Mouse (Mus musculus): ENCODE data around the gene Fam19a2. TPM values are rescaled to one million over a fixed set of nuclear protein-coding genes. Genes with fewer than 3 reads are reported as not detected.

Gene Fam19a2
- polyA plus RNA-seq, 1 experiment from 2014 or later: 0.22 TPM

DNA sequence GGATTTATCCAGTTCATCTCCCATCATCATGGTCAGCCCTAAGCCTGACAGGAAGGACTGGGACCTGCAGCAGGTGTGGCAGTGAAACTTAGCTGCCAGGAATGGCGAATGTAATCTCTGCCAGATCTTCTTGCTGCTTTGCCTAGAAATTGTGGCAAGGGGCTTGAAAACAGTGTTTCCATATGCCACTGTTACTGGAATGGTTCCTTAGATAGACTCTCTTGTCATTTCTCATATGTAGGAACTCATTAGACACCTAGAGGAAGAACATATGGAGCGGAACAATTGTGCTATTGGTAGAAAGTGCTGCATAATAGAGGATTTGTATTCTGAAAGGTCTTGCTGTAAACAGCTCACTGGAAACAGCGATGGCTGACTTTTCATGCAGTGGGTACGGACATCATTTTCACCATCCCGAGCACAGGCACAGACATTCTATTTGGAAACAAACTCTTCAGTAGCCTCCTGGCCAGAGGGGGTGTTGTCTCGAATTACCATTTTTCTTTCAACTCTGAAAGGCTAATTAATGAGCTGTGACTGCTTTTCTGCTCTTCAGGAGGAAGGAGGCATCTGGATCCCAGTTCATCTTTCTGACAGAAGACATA lies 488.0 kb downstream of the Fam19a2 start:
- H3K27ac ChIP-seq: no peak overlapping the region
- H3K4me3 ChIP-seq (replicated peaks): no peak overlapping the region
- 44% methylated on average over 6 of the region's 6 CpGs for WGBS (ENCODE audit: insufficient replicate concordance)
- H3K9me3 ChIP-seq (replicated peaks): no peaks in the 10 kb centered on the region
- DNase-seq (no peak), ATAC-seq (ENCODE audit: low read depth) (no peak)
- H3K4me2 ChIP-seq: no peak overlapping the region
- H3K9ac ChIP-seq: no peak overlapping the region
- no peaks in the 10 kb centered on the region for H3K27me3 ChIP-seq
- H3K4me1 ChIP-seq (replicated peaks): no peaks in the 10 kb centered on the region
- H3K36me3 ChIP-seq: no peaks in the 10 kb centered on the region

DNA sequence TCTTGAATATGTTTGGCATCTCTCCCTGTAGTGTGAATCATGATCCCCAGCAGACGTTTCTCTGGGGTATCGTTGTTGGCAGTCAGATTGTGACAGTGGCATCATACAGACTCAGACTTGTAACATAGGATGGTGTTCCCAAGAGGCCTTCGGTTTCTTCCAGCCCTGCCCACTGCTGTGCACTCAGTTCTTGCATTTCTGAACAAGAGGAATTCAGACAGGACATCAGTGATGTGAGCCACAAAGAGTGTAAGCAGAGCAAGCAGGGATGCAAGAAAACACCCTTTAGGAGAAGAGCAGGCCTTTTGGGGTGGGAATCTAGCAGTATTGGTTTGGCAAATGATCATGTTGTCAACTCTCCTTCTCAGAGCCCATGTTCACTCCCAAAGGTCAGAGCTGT lies 489.0 kb downstream of the Fam19a2 start:
- DNase-seq (no peak), ATAC-seq (ENCODE audit: low read depth) (no peak)
- H3K36me3 ChIP-seq: no peaks in the 10 kb centered on the region
- WGBS (ENCODE audit: insufficient replicate concordance): 59% methylated on average over 3 of the region's 3 CpGs
- H3K27me3 ChIP-seq: no peaks in the 10 kb centered on the region
- no peaks in the 10 kb centered on the region for H3K4me1 ChIP-seq (replicated peaks)
- H3K4me3 ChIP-seq (replicated peaks): no peak overlapping the region
- H3K9ac ChIP-seq: no peak overlapping the region
- H3K4me2 ChIP-seq: no peak overlapping the region
- no peaks in the 10 kb centered on the region; the same call in 1 of the 2 replicates for H3K9me3 ChIP-seq (replicated peaks)
- no peak overlapping the region for H3K27ac ChIP-seq

DNA sequence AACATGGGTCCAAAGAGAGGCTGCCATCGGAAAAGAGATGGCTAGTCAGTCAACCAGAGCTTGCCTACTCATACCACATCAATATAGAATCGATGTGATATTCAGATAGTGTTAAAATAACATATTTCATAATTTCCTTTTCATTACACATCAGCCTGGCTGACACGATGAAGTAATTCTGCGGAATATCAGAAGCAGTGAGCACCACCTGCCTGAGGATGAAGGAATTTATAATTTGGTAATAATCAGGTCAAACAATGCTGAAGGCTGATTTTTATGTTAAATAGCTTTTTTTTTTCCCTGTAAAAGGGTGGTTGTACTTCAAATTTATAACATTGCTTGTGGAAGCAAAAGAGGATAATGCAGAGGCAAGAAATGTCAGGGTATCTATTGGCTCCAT lies 490.2 kb downstream of the Fam19a2 start:
- DNase-seq (no peak), ATAC-seq (ENCODE audit: low read depth) (no peak)
- no peak overlapping the region for H3K4me3 ChIP-seq (replicated peaks)
- H3K9ac ChIP-seq: no peak overlapping the region
- 64% methylated on average over 4 of the region's 4 CpGs for WGBS (ENCODE audit: insufficient replicate concordance)
- H3K27ac ChIP-seq: no peak overlapping the region
- no peak overlapping the region for H3K4me2 ChIP-seq
- H3K27me3 ChIP-seq: no peaks in the 10 kb centered on the region
- H3K4me1 ChIP-seq (replicated peaks): no peaks in the 10 kb centered on the region
- no peaks in the 10 kb centered on the region; the same call in 1 of the 2 replicates for H3K9me3 ChIP-seq (replicated peaks)
- H3K36me3 ChIP-seq: no peaks in the 10 kb centered on the region

DNA sequence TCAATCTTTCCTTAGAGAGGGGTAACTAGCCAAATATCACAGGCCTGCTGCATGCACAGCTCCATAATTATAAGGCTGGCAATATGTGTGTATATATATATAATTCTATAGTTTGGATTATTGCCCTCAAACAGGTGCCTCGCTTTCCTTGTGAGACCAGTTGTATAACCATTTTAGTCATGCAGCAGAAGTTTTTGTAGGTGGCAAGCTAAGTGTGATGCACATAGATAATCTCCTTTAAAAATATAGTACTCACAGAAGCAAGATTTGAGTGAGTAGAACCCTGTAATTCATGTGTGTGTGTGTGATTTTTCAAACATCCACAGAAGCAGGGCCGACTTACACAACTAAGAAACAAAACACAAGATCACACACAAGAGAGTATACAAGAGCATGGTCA lies 525.6 kb downstream of the Fam19a2 start:
- no peak for ATAC-seq (ENCODE audit: low read depth)
- H3K27ac ChIP-seq: no peak overlapping the region
- no peaks in the 10 kb centered on the region for H3K27me3 ChIP-seq
- WGBS (ENCODE audit: insufficient replicate concordance): 69% methylated on average over 2 of the region's 2 CpGs
- no peak overlapping the region for H3K9ac ChIP-seq
- no peak overlapping the region for H3K4me3 ChIP-seq (replicated peaks)
- H3K4me2 ChIP-seq: no peak overlapping the region
- H3K4me1 ChIP-seq (replicated peaks): no peaks in the 10 kb centered on the region
- no peaks in the 10 kb centered on the region for H3K9me3 ChIP-seq (replicated peaks)
- no peak for DNase-seq
- H3K36me3 ChIP-seq: no peaks in the 10 kb centered on the region

Other genes starting within 250 kb of the Fam19a2 start
- gene Mon2, start 187.5 kb upstream of the Fam19a2 start, polyA plus RNA-seq (2015; fragmentation: Nextera tagmentation; extraction: Ambion mirVana): 8.6 and 9.3 TPM in 2 replicates
- gene Usp15, start 67.0 kb upstream of the Fam19a2 start, polyA plus RNA-seq (2015; fragmentation: Nextera tagmentation; extraction: Ambion mirVana): 101 and 125 TPM in 2 replicates

Data from liver, embryonic 13.5 days (tissue).